Mouse (Mus musculus) bone marrow macrophage, adult 2 months (primary cell): ENCODE results near the gene Hc.
A peak's percentile ranks its signal among the peaks of the same experiment; 100 is the strongest.

ENCODE experiments used
- CTCF ChIP-seq: IDR thresholded peaks from 2 replicates; pipeline ENCODE4 v1.5.1; 2012; ENCODE audit warnings: low read depth, mild to moderate bottlenecking, low read length, moderate library complexity
- POLR2A ChIP-seq: IDR thresholded peaks from 2 replicates; pipeline ENCODE4 v1.6.1; 2012; ENCODE audit warnings: mild to moderate bottlenecking, low read depth, low read length, borderline replicate concordance

- no peak for TF ChIP-seq POLR2A
- peak; percentile 99 for TF ChIP-seq CTCF
These were observed 91.0 kb downstream of the Hc start for GRCm38 (mm10) chr2:34970092-34970750.
